ENCODE assay signal across 11 mouse cellular contexts in the genomic region with DNA sequence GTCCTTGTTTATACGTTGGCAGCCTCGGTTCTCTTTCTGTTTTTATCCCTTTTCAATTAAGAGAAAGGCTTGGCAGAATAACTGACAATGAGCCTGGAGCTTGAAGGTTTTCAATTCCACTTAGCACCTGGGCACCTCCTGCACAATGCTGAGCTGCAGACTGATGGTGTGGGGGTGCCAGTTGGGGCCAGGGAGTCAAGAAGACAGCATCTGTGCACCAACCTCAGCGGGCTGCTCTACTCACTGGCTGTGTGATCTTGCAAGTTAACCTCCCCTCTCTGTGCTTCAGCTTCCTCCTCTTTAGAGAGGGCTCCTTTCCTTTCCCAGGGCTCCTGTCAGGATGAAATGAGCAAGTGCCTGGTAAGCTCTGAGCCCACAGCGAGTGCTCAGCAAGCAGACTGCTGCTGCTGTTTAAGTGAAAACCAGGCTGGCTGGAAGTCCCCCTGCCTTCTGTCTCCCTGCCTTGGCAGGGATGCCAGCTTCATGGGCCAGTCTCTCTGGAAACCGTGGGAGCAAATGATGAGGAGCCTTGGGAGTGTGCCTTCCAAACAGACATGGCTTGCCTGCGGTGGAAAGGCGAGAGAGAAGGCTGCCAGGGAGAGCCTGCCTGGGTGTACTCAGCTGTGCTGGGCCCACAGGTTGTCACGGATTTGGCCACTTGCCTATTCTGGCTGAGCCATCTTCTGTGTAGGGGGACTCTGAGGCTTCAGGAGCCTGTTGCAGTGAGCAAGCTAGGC. TPM values are rescaled to one million over a fixed set of nuclear protein-coding genes. Genes with fewer than 3 reads are reported as not detected.
DNase-seq lines count a peak whose midpoint lies in the region; ATAC-seq and TF ChIP-seq lines count a peak whose summit lies in the region.
"Had no signal": no experiment of that assay in that cellular context is flagged by ENCODE, and none has a peak within 500 bp of the region (broad histone marks: within the 10 kb centered on the region; RNA-seq: fewer than 3 reads in every experiment).

No protein-coding gene starts in this region.

- H3K4me2 ChIP-seq in hindbrain, postnatal 0 days (ENCODE audit: low read depth, low read length) = no peak overlapping the region
- no peak overlapping the region for H3K4me2 ChIP-seq in hindbrain, embryonic 13.5 days
- H3K4me2 ChIP-seq: kidney, embryonic 15.5 days; midbrain, embryonic 12.5 days had no signal

- H3K4me1 ChIP-seq in hindbrain, postnatal 0 days (ENCODE audit: insufficient read depth, low read length) = no peaks in the 10 kb centered on the region; the same call in 1 of the 2 replicates
- peaks cover 52% of the 10 kb centered on the region for H3K4me1 ChIP-seq in hindbrain, embryonic 13.5 days (replicated peaks)

- peak; percentile 58 for DNase-seq in hindbrain, postnatal 0 days (ENCODE audit: low spot score)
- DNase-seq in frontal cortex, postnatal 25 days (ENCODE audit: low spot score in 2 of 2) = peak; percentile 53 to 68
- DNase-seq in left cerebral cortex, adult 8-10 months (ENCODE audit: low spot score in 2 of 2) = peak; percentile 34 to 95
- peak; percentile 87 to 89 for DNase-seq in right cerebral cortex, postnatal 36 days (ENCODE audit: low spot score in 2 of 2)
- DNase-seq in heart, postnatal 36 days = no peak
- no peak for DNase-seq in spleen, postnatal 10 days (ENCODE audit: low spot score in 2 of 2)
- no peak for DNase-seq in c-Kit-positive CD71-positive TER-119-positive erythroid progenitor cells, embryonic 14.5 days (ENCODE audit: low spot score)
- DNase-seq: liver, postnatal 0 days had no signal

- H3K27me3 ChIP-seq in hindbrain, postnatal 0 days (ENCODE audit: insufficient read depth, low read length) = no peaks in the 10 kb centered on the region
- H3K27me3 ChIP-seq in hindbrain, embryonic 13.5 days = no peaks in the 10 kb centered on the region
- H3K27me3 ChIP-seq: kidney, embryonic 15.5 days; midbrain, embryonic 12.5 days had no signal

- intact Hi-C loops in heart, postnatal 36 days (cut with DNase I) = no loop called here

- H3K4me3 ChIP-seq in hindbrain, postnatal 0 days (ENCODE audit: low read length) = no peak overlapping the region
- no peak overlapping the region for H3K4me3 ChIP-seq in hindbrain, embryonic 13.5 days
- H3K4me3 ChIP-seq: kidney, embryonic 15.5 days; midbrain, embryonic 12.5 days had no signal

- no peaks in the 10 kb centered on the region for H3K36me3 ChIP-seq in hindbrain, postnatal 0 days (ENCODE audit: insufficient read depth, low read length)
- no peaks in the 10 kb centered on the region for H3K36me3 ChIP-seq in hindbrain, embryonic 13.5 days
- H3K36me3 ChIP-seq: kidney, embryonic 15.5 days; midbrain, embryonic 12.5 days had no signal

- ATAC-seq in hindbrain, postnatal 0 days = peak; percentile 42; the same call in 1 of the 2 replicates
- ATAC-seq in hindbrain, embryonic 13.5 days (ENCODE audit: low FRiP score) = no peak
- ATAC-seq: liver, postnatal 0 days had no signal

- no peaks in the 10 kb centered on the region for H3K9me3 ChIP-seq in hindbrain, postnatal 0 days (ENCODE audit: low read length)
- no peaks in the 10 kb centered on the region for H3K9me3 ChIP-seq in hindbrain, embryonic 13.5 days
- H3K9me3 ChIP-seq: kidney, embryonic 15.5 days; midbrain, embryonic 12.5 days had no signal

- no peak overlapping the region for H3K27ac ChIP-seq in hindbrain, postnatal 0 days
- H3K27ac ChIP-seq in hindbrain, embryonic 13.5 days = no peak overlapping the region
- H3K27ac ChIP-seq: kidney, embryonic 15.5 days; midbrain, embryonic 12.5 days had no signal

- 35% methylated on average over 8 of the region's 8 CpGs for WGBS in hindbrain, postnatal 0 days
- 58% methylated on average over 8 of the region's 8 CpGs for WGBS in hindbrain, embryonic 13.5 days

- no peak for TF ChIP-seq CTCF in hindbrain, postnatal 0 days (IDR thresholded peaks at IDR 0.05; ENCODE audit: low read depth)

- no peak overlapping the region for H3K9ac ChIP-seq in hindbrain, postnatal 0 days (replicated peaks; ENCODE audit: low read length)
- H3K9ac ChIP-seq in hindbrain, embryonic 13.5 days = no peak overlapping the region
- H3K9ac ChIP-seq: kidney, embryonic 15.5 days; liver, postnatal 0 days; midbrain, embryonic 12.5 days had no signal

RNA-seq across cellular contexts. Expression of a gene that starts 39.5 kb away (rescaled TPM):
- total RNA-seq in hindbrain, postnatal 0 days (2014; rRNA removed) = 14.9 and 15.6 TPM in 2 replicates
- polyA plus RNA-seq in hindbrain, postnatal 0 days (2015; fragmentation: Nextera tagmentation; extraction: Ambion mirVana) = 3.5 and 3.7 TPM in 2 replicates
- 1.8 and 1.9 TPM in 2 replicates for polyA plus RNA-seq in hindbrain, embryonic 13.5 days (2015; fragmentation: Nextera tagmentation; extraction: Ambion mirVana)
- total RNA-seq in left cerebral cortex, adult 8-10 months (2022) = 10 to 100 TPM; 21.0 to 22.5 (median 21.5) TPM
- 10 to 100 TPM in 1 of 2 experiments, 1 to 10 TPM in 1; 8.8 to 10.4 TPM for total RNA-seq in heart, postnatal 36 days (2021)

Comparison
In these comparisons a context has a peak if more than half of its experiments do, and no peak if none do; other contexts are left out.
1. DNase-seq: peak in hindbrain, postnatal 0 days (single experiment), frontal cortex, postnatal 25 days (2 of 2), left cerebral cortex, adult 8-10 months (2 of 2) and right cerebral cortex, postnatal 36 days (2 of 2); none in heart, postnatal 36 days (0 of 2), spleen, postnatal 10 days (0 of 2) and c-Kit-positive CD71-positive TER-119-positive erythroid progenitor cells, embryonic 14.5 days (single experiment).